Mouse (Mus musculus) spleen, adult 18-20 months (tissue): ENCODE measurements around the gene D430041D05Rik.

Source experiments
- DNase-seq, 2 experiments: peaks; one replicate each; pipeline ENCODE4 v3.0.0; 2022; ENCODE audit warnings: mixed read lengths in 2 of 2

Gene D430041D05Rik

DNA sequence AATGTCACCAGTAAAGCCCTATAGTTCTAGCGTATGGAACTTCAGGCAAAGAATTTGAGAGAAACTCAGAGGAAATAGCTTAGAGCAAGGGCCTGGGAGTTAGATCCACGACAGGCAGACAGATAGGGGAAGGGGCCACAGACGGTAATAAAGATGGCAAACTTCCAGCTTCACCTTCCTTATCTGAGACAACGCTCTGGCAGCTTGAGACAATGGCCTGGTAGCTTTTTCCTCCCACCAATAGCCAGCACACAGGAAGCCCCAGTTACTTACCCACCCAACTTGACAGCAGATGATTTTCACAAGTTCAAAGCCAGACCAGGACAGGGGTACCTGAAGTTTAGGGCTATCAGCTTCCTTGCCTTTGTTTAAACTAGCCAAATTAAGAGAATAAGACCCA, 226.5 kb downstream of the D430041D05Rik start:
- DNase-seq, result no peak

- no peak for DNase-seq
Observed at GRCm38 (mm10) chr2:104183246-104183845, 227.5 kb downstream of the D430041D05Rik start.

- DNase-seq, result no peak
Observed at GRCm38 (mm10) chr2:104179636-104180035, 231.2 kb downstream of the D430041D05Rik start.

- no peak for DNase-seq
Observed at GRCm38 (mm10) chr2:104178251-104178650, 232.6 kb downstream of the D430041D05Rik start.

- DNase-seq, result no peak
Observed at GRCm38 (mm10) chr2:104176979-104177704, 233.7 kb downstream of the D430041D05Rik start.

DNA sequence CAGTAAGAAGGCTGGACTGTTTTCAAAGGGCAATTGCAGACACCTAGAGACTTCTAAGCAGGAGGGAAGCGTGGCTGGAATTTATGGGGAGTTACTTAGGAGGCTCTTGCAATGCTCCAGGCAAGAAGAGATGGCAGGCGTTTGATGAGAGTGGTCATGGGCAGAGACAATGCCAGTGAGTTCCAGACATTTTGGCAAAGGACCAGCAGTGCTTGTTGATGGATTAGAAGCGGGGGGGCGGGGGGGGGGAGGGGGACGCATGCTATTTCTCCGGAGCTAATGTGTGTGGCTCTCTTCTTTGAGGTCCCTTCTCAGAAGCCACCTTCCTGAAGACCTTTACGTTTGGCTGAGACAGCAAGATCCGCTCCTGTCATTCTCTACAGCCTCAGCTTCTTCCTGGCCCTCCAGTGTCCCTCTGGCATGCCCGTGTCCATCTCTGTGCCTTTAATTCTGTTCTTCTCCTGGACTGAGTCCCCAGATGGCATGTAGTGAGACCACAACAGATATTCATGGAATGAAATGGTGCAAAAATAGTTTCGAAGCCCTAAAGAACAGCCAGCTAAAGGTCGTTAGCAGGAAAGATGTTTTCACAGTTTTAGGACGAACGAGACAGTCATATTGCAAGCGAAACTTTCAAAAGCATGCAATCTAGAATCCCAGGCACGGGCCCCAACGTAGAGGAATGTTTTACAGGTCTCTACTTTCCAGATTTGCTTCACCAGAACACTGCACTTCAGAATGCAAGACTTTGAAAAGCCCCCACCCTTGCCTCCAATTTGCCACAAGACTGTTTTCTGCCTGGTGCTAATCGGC, 234.4 kb downstream of the D430041D05Rik start:
- DNase-seq, result no peak

GRCm38 (mm10) chr2:104175476-104176165, 235.2 kb downstream of the D430041D05Rik start:
- no peak for DNase-seq

- DNase-seq, result no peak
Observed at GRCm38 (mm10) chr2:104173431-104173830, 237.4 kb downstream of the D430041D05Rik start.

DNA sequence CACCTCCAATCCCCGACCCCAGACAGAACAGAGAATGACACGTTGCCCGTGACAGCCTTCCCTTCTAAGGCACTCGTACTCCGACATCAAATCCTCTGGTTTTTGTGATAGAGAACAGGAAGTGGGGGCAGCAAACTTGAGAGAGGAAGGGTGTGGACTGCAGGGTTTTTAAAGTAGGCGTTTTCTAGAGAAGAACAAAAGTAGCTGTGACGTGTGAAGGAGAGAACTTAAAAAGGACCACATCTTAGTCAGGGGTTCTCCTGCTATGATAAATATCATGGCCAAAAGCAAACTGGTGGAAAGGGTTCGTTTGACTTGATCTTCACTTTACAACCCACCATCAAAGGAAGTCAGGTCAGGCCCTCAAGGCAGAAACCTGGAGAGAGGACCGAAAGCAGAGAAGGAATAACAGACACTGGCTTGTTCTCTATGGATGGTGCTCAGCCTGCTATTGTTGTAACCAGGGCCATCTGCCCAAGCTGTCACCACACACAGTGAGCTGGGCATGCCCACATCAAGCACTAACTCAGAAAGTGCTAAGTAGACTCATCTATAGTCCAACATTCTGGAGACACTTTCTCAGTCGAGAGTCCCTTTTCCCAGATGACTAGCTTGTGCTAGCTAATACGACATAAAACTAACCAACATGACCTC, 238.0 kb downstream of the D430041D05Rik start:
- no peak for DNase-seq

- no peak for DNase-seq
Observed at GRCm38 (mm10) chr2:104168186-104168896, 242.5 kb downstream of the D430041D05Rik start.

- no peak for DNase-seq
Observed at GRCm38 (mm10) chr2:104167765-104168164, 243.0 kb downstream of the D430041D05Rik start.

DNA sequence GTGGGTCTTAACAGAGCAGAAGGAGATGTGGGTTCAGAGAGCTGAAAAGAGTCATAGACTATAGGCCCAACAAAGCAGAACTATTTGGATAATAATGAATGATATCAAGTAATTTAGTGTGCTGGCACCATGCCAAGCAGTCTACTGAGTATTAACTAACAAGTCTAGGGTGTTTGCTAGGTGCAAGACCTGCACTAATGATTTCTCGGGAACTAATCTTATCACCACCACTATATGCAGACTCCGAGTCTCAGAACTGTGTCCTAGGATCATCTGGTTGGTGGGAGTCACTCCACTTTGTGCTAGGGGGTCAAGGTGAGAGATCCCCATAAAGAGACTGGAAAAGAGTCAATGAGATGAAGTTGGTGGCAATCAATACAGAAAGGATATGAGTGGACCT, 245.2 kb downstream of the D430041D05Rik start:
- no peak for DNase-seq

GRCm38 (mm10) chr2:104163978-104164487, 246.8 kb downstream of the D430041D05Rik start:
- no peak for DNase-seq

DNA sequence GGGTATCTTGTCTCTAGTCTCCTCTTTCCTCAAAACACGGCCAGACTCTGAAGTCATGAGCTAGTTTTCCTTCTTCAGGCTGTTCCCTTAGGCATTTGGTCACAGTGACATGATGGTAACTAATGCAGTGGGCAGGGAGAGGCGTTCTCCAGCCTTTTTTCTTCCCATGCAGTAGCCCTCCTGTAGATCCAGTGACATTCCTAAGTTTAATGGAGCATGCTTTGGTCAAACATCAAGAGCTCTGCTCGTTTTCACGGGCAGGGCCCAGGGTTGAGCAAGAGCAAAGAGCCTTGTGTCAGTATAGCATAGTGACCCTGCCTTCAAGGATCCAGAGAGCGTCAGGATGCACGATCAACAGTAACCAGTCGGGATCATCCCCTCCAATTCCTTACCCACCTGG, 247.4 kb downstream of the D430041D05Rik start:
- no peak for DNase-seq

DNA sequence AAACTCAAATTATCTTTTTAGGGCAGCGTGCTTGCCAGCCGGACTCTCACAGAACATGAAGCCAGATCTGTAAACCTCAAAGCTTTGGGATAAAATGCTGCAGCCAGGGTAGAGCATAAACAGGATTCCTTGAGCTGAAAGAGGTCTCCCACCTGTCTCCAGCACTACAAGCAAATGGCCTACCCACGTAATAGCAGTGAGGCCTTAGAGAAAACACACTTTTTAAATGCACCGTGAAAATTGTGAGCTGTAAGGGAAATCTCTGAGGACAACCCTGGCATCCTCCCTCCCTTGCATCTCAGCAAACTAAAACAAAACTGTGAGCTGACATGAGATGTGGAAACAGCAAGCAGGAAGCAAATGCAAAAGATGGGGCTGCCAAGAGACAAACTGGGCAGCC, 253.0 kb downstream of the D430041D05Rik start:
- no peak for DNase-seq

DNA sequence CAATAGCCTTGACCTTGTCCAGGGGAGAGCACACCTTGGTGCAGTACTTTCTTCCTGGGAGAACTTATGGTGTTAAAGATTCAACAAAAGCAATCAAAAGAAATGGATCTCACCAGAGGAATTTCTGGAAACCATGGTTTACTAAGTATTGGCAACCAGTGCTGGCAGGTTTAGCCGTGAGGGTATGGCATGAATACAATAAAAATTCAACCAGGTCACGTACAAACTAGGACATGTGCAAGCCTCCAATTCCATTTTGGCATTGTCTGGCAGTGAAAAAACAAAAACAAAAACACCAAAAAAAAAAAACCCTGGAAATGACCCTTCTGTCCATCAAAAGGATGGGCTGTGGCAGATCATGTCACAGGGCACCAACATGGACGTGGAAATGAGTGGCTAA, 256.9 kb downstream of the D430041D05Rik start:
- no peak for DNase-seq

DNA sequence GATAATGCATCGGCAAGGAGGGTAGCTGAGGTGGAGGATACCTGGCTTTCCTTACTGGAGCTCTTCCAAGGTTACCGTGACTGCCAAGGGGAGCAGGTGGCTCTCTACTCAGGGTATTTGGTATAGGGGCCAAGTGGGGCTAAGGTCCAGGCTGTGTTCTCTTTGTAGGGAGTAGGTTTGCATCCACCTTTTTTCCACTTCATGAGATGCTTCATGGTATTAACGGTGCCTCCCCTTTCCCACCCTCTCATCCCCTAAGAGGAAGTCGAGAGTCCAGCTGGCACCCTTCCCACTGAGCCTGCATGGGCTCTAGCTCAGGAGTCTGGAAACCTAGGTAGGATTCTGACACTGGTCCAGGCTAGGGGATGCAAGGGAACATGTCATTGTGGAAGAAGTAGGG, 257.5 kb downstream of the D430041D05Rik start:
- DNase-seq, result no peak

GRCm38 (mm10) chr2:104150608-104151397, 260.0 kb downstream of the D430041D05Rik start:
- DNase-seq, result no peak

DNA sequence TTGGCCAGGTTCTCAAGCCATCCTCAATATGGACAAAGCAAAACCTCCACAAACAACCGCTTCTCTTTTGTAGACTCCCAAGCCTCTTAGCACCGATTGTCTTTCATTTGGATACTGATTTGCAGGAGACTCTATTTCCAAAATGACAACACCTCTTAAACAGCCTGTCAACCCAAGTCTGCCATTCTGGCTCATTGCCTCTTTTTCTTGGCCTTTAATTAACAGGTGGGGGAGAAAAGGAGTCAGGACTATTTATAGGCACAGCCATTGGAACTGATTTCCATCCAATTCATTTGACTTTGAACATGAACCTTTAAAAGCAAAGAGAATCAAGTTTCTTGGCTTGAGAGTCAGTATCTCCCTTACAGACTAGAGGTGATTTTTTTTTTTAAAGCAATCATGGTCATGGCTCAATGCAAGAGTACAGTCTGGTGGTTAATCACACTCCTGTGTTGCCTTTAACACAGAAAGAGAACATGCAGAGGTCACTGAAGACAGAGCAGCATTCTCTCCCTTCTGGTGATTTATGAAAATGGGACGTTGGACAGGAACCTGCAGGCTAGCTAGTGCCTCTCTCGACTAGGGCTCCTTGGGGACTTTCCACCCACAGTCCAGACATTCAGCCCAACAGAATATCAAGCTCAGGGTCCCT, 262.8 kb downstream of the D430041D05Rik start:
- DNase-seq, result no peak

- no peak for DNase-seq
Observed at GRCm38 (mm10) chr2:104145983-104146382, 264.8 kb downstream of the D430041D05Rik start.
